Mouse (Mus musculus) left cerebral cortex, postnatal 25 days (tissue): Measurements from ENCODE around the gene Adamts9. TPM values are rescaled to one million over a fixed set of nuclear protein-coding genes. Genes with fewer than 3 reads are reported as not detected.

Experiments
- DNase-seq, 2 experiments: peaks; one replicate each; pipeline ENCODE4 v3.0.0; 2022; ENCODE audit warnings: low spot score in 2 of 2, mixed read lengths in 1 of 2
- intact Hi-C: fragments of 180-260 bp; cut with DNase I; formaldehyde crosslinking; loops from one replicate; pipeline ENCODE4 v1.15.1; 2025
- total RNA-seq, 2 experiments: library from RNA; stranded (reverse); gene quantifications; 2 replicates each; pipeline ENCODE4 v1.2.3; 2021

The Adamts9 gene
- total RNA-seq, 2 experiments from 2014 or later = 2.9 to 3.0 TPM

DNA sequence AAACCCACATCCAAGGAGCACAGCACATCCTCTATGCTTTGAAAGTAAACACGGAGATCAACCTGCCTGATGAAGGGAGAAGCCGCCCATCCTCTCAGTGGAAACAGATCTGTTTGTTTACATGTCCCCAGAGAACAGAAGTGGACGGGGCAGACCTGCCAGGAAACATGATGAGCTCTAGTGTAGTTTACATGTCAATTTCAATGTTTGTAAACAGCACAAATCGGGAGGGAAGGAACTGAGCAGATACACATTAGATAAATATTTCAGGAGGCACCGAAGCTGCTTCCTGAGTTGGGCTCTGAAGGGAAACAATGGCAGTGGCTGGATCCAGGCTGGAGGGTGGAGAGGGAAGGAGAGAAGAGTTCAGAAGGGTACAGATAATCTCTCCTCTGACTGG lies 187.5 kb downstream of the Adamts9 start:
- DNase-seq = no peak
- intact Hi-C loops = no loop called here

DNA sequence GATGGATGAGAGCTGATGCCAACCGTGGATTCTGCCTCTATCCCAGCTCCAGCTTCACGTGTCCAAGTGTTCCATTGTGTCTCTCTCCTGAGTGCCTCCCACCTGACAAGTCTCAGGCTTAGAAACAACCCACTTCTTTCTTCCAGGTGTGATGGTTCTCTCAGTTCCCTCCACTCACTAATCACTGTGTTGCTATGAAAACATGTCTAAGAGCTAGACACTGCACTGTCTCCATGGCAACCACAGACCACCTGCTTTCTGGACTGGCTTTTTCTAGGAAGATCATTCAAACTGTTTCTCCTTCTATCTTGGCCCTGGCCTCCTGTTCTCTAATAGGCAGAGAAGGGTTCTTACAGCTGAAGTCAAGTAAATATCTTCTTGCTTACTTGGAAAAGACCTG lies 190.6 kb downstream of the Adamts9 start:
- intact Hi-C loops = no loop called here
- no peak for DNase-seq

DNA sequence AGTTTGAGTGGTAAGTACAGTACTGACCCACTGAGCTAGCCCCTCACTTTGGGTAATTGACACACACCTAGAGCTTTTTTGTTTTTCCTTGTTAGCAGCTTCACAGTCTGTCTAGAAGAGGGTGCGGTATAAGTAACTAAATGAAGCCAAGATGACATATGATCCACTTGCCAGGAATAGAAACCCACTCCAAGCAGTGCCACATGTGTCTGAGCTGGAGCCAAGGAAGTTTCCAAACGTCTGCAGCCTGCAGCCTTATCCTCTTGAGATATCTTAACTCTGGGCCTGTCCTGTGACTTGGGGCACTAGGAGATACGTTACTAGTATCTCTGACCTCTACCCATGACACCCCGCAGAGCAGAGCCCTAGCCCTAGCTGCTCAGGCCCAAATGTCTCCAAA lies 193.9 kb downstream of the Adamts9 start:
- peak; percentile 31 to 85 for DNase-seq
- intact Hi-C loops = loop anchor here (10.0 kb wide), 1 partner anchor 525 kb away; no protein-coding TSS in a partner anchor

DNA sequence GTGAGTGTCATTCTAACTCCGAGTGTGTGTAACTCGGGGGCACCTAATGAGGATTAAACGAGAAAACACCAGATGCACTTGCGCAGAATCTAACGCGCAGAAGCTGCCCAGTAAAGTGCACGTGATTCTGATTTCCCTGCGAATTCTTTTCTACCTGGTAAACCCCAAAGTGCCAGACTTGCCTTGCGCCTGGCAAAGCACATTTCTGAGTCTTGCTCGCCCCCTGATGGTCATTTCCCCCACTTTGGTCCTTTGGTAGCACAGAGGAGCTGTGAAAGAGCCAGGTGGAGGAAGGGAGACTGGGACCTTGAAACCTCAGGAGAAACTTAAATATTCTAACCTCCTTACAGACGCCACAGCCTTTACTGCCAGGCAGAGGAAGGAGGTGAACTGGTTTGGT lies 199.7 kb downstream of the Adamts9 start:
- DNase-seq = peak; percentile 85 to 93
- intact Hi-C loops = loop anchor here (1.0 to 10.0 kb wide), 2 partner anchors 457 to 519 kb away; no protein-coding TSS in a partner anchor

DNA sequence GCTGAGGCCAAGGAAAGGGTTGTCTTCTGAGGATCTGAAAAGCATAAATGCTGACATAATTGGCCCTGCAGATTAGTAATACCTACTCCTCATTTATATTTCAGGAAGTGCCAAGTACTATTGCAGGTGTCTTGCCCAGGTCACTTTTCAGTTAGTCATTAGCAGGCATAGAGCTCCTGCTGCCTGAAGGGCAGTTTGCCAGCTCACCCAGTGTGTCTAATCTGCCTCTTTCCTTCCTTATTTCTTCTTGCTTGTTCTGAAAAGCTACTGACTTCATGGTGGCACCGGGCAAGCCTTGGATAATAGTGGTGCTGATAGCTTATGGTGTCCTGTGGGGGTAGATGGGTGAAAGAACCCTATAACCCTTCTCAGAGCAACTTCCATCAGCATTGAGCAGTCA lies 206.2 kb downstream of the Adamts9 start:
- no peak for DNase-seq
- intact Hi-C loops = no loop called here

DNA sequence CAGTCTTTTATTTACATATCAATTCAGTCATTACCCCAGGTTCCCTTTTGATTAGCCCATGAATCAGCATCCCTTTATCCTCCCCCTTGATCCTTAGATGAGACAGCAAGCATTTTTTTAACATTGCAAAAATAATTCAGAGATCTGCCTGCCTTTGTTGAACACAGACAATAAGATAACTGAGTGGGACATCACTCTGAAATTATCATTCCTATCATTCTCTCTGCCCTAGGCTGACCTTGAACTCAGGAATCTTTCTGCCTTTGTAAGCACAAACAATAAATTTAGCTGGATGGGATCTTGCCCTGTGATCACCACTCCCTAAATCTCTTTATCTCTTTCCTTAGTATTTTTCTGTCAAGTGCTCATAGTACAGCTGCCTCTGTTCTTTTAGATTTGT lies 209.6 kb downstream of the Adamts9 start:
- no peak for DNase-seq
- intact Hi-C loops = no loop called here

DNA sequence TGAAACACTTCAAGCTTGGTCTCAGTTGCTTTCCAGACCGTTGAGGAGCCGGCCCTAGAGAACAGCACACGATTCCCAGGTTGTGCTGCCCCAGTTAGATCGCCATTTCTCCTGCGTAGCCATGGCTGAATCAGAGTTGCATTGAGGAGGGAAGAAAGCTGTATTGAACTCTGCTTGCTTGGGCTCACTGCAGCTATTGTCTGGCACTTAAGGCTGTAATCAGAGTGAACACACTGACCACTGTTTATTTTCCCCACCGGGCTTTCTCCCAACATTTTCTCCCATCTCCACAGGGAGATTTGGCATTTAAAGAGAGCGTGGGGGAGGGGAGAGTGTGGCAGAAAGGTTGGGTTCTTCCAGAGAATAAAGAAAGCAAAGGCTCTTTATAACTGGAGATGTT lies 214.8 kb downstream of the Adamts9 start:
- intact Hi-C loops = loop anchor here (1.0 to 5.0 kb wide), 3 partner anchors 23 to 250 kb away; no protein-coding TSS in a partner anchor
- no peak for DNase-seq

DNA sequence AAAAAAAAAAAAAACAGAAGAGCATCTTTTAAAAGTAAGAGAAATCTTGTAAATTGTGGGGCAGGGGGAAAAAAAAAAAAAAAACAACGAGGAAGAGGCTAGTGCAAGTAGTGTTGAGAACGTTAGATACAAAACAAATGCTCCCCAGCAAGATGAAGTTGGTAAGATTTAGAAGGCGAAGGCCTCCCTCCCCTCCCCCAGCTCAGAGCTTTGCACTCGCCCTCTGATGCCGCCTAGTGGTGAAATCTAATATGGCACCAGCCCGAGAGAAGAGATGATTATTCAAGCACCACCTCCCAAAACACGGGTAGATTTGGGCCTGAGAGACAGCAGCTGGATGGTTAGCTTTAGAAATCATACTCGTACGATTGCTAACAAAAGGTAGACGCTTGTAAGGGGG lies 215.2 kb downstream of the Adamts9 start:
- intact Hi-C loops = loop anchor here (1.0 to 5.0 kb wide), 3 partner anchors 23 to 249 kb away; no protein-coding TSS in a partner anchor
- peak; percentile 87 to 96 for DNase-seq

DNA sequence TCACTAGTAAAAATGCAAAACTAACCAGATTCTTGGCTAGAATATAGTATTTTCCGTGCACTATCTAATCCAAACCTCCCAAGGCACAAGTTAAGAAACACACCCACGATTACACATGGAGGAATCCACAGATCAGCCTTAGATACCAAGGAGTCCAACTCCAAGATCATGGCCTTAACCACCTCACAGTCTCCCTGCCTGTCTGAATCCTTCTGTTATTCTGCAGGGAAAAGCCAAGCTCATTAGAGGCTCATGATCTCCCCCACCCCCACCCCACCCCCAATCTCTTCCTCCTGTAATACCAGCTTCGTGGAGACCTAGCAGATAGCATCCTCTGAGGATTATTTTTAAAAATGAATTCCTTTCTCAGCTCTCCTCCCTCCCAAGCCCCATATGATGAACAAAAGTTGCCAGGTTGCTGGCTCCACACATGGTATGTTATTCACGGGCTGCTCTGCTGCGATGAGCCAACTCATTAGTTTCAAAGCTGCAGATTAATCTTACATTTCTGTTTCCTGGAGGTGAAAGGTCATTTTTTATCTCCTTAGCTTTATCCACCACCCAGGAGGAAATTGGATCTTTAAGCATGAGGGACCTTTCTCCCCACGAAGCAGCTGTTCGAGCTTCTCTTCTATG lies 215.8 kb downstream of the Adamts9 start:
- intact Hi-C loops = loop anchor here (5.0 kb wide), 1 partner anchor 60 kb away; no protein-coding TSS in a partner anchor
- DNase-seq = peak in 1 of 2 experiments; percentile 66

DNA sequence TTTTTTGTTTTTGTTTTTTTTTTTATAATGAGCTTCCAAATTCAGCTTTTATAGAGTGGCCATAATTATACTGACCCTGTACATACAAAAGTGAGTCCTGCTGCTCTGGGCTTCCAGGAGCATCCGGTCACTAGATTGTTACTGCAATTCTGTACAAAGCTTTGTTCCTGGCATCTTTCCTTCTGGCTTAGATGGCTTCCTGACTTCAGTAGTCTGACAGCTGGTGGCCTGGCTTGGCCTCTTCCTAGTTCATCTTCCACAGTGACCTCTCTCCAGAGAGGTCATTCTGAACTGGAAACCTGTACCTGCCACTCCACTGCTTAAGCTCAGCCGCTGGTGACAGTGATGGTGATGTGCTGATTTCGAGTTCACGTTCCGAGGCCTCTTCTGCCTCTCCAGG lies 217.2 kb downstream of the Adamts9 start:
- intact Hi-C loops = loop anchor here (5.0 kb wide), 1 partner anchor 59 kb away; no protein-coding TSS in a partner anchor
- DNase-seq = no peak

DNA sequence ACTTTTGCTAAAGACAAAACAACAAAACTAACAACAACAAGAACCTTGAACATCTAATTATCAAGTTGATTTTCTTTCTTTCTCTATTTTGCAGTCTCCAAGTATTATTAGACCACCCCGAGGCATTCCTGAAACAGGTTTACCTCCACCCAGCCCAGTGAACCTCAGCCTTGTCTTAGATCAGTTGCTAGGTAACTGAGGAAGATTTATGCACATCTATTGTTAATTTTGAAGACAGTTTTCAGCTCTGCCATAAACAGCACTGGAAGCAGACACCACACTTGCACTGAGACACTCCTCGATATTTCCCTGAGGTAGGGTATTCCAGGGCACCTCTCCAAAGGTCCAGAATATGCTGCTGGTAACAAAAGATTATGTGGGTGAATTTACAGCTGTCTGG lies 218.9 kb downstream of the Adamts9 start:
- intact Hi-C loops = no loop called here
- no peak for DNase-seq

Other genes starting within 250 kb of the Adamts9 start
- gene Prickle2, start 237.3 kb downstream of the Adamts9 start, total RNA-seq = 100 to 1,000 TPM; 181 to 195 TPM
- gene A730049H05Rik, start 127.0 kb downstream of the Adamts9 start, total RNA-seq = under 1 TPM in 1 of 2 experiments, not detected in 1; 0.16 TPM
- gene Gm15737, start 74.1 kb downstream of the Adamts9 start, total RNA-seq = not detected